Mouse (Mus musculus) testis, adult 10 weeks (tissue): ENCODE measurements around the gene Pex13. TPM values are rescaled to one million over a fixed set of nuclear protein-coding genes. Genes with fewer than 3 reads are reported as not detected.

Source experiments
- polyA plus RNA-seq: library from polyadenylated mRNA; stranded (reverse); fragments of 350-450 nt; fragmentation: Illumina TruSeq; extraction: RNeasy Lipid Tissue Mini Kit (QIAGEN cat#74804); gene quantifications from one replicate; pipeline ENCODE4 v1.2.3, GENCODE M21; 2014; ENCODE audit warnings: low read depth, low replicate concordance

Gene Pex13
- polyA plus RNA-seq = 147 TPM

GRCm38 (mm10) chr11:23665798-23666501 lies at the start of gene Pex13:
TSS of gene Pex13 (minus strand) at chr11:23665959.

GRCm38 (mm10) chr11:23665311-23665786 lies 410 bp downstream of the Pex13 start, which contains the start of gene Pus10:
TSS of gene Pus10 (plus strand) at chr11:23665674.

GRCm38 (mm10) chr11:23632945-23633878 lies 32.5 kb downstream of the Pex13 start, which contains the start of gene 0610010F05Rik:
TSS of gene 0610010F05Rik (minus strand) at chr11:23633639.

Other genes starting within 250 kb of the Pex13 start
- 29.2 TPM for gene Ahsa2, start 167.9 kb downstream of the Pex13 start, polyA plus RNA-seq
- 658 TPM for gene 1700093K21Rik, start 144.8 kb downstream of the Pex13 start, polyA plus RNA-seq
- 188 TPM for gene 0610010F05Rik, start 32.3 kb downstream of the Pex13 start, polyA plus RNA-seq
- 89.9 TPM for gene Pus10, start 285 bp downstream of the Pex13 start, polyA plus RNA-seq
- gene Rel, start 105.0 kb upstream of the Pex13 start, polyA plus RNA-seq = 4.7 TPM
- 40.2 TPM for gene Papolg, start 229.3 kb upstream of the Pex13 start, polyA plus RNA-seq